Mouse (Mus musculus): ENCODE measurements at regions not wholly inside any gene's neighbourhood (a gene's known extent, or its start where the extent isn't known, plus 50 kb on each side); places are given as distances from the start of the nearest gene placed in this dataset.

GRCm38 (mm10) chr1:137999268-137999900, 176.1 kb downstream of the Ptprc start:
- TF ChIP-seq CTCF (IDR thresholded peaks at IDR 0.05 in 2 of 3, conservative IDR thresholded peaks at IDR 0.05 in 1 of 3; ENCODE audit: control insufficient read depth in 1 of 3, insufficient read depth in 1 of 3, low read depth in 2 of 3, low read length in 3 of 3, poor library complexity in 1 of 3, severe bottlenecking in 1 of 3) (no peak), USF1 (IDR thresholded peaks at IDR 0.05; ENCODE audit: low read depth, low read length) (no peak), MAFK (IDR thresholded peaks at IDR 0.05; ENCODE audit: borderline replicate concordance, low read depth, low read length) (no peak), NRF1 (IDR thresholded peaks at IDR 0.05; ENCODE audit: insufficient read depth, low read depth, low read length, poor library complexity, severe bottlenecking) (no peak), SIN3A (IDR thresholded peaks at IDR 0.05; ENCODE audit: low read length) (no peak), HCFC1 (IDR thresholded peaks at IDR 0.05; ENCODE audit: low read depth, low read length) (no peak), POLR2A (IDR thresholded peaks at IDR 0.05; ENCODE audit: control insufficient read depth in 1 of 2, insufficient read depth in 1 of 2, low read depth in 1 of 2, low read length in 2 of 2, poor library complexity in 1 of 2) (no peak), POLR2AphosphoS2 (IDR thresholded peaks at IDR 0.05; ENCODE audit: low read length) (no peak)

Measured in MEL (cell line).